Mouse (Mus musculus): Measurements from ENCODE around the gene Orai2. TPM values are rescaled to one million over a fixed set of nuclear protein-coding genes. Genes with fewer than 3 reads are reported as not detected.
A peak's percentile ranks its signal among the peaks of the same experiment; 100 is the strongest.
"Not testable (repeated sequence)": the region's sequence is repeated elsewhere in the genome, so short reads cannot be mapped to it uniquely, and the experiment has no call there.

Gene Orai2
- polyA plus RNA-seq, 1 experiment from 2014 or later = 14.0 TPM

- Histone ChIP-seq H3K9me3 (ENCODE audit: low read length) (no peaks in the 10 kb centered on the region), H3K36me3 (ENCODE audit: insufficient read depth, low read length) (0 out of 2 replicates have a peak, but pooled peaks cover 7% of the 10 kb centered on the region), H3K4me3 (ENCODE audit: low read depth, low read length) (peak within 1 kb of the TSS; percentile 69), H3K9ac (replicated peaks; ENCODE audit: low read depth) (peak within 1 kb of the TSS; percentile 61), H3K4me1 (ENCODE audit: insufficient read depth, low read depth, low read length) (peaks cover 7% of the 10 kb centered on the region; the same call in 1 of the 2 replicates), H3K27ac (ENCODE audit: low read length) (peak within 1 kb of the TSS; percentile 66), H3K4me2 (replicated peaks; ENCODE audit: low read depth, low read length) (peak within 1 kb of the TSS; percentile 78), H3K27me3 (replicated peaks; ENCODE audit: insufficient read depth, low read length) (no peaks in the 10 kb centered on the region)
- no peak for TF ChIP-seq EP300 (IDR thresholded peaks at IDR 0.05)
- TF ChIP-seq CTCF (IDR thresholded peaks at IDR 0.05) = peak; percentile 89
- under 1% methylated on average over 60 of the region's 60 CpGs for WGBS
- ATAC-seq (peak; percentile 97), DNase-seq (ENCODE audit: low spot score) (peak; percentile 99)
Observed at GRCm38 (mm10) chr5:136135571-136136291, 34.8 kb downstream of the Orai2 start, which contains the start of the genes Lrwd1 and Alkbh4. Gene Lrwd1 (minus strand): TSS chr5:136136074. Gene Alkbh4 (plus strand): TSS chr5:136136146.

- H3K27ac ChIP-seq (ENCODE audit: low read length) = no peak overlapping the region
- DNase-seq (ENCODE audit: low spot score) (no peak), ATAC-seq (no peak)
- H3K4me2 ChIP-seq (replicated peaks; ENCODE audit: low read depth, low read length) = no peak overlapping the region
- no peak for TF ChIP-seq EP300 (IDR thresholded peaks at IDR 0.05)
- no peak for TF ChIP-seq CTCF (IDR thresholded peaks at IDR 0.05)
- H3K36me3 ChIP-seq (ENCODE audit: insufficient read depth, low read length) = peaks cover 29% of the 10 kb centered on the region
- no peak overlapping the region for H3K9ac ChIP-seq (replicated peaks; ENCODE audit: low read depth)
- H3K4me1 ChIP-seq (ENCODE audit: insufficient read depth, low read depth, low read length) = peaks cover 5% of the 10 kb centered on the region
- H3K4me3 ChIP-seq (ENCODE audit: low read depth, low read length) = no peak overlapping the region
- H3K27me3 ChIP-seq (replicated peaks; ENCODE audit: insufficient read depth, low read length) = no peaks in the 10 kb centered on the region
- no peaks in the 10 kb centered on the region for H3K9me3 ChIP-seq (ENCODE audit: low read length)
- 78% methylated on average over 10 of the region's 10 CpGs for WGBS
Observed at GRCm38 (mm10) chr5:136122165-136122564, 48.3 kb downstream of the Orai2 start.

GRCm38 (mm10) chr5:136116784-136117112 lies 53.8 kb downstream of the Orai2 start:
- Histone ChIP-seq H3K4me3 (ENCODE audit: low read depth, low read length) (peak overlapping the region; percentile 92), H3K27ac (ENCODE audit: low read length) (peak overlapping the region; percentile 52), H3K9me3 (ENCODE audit: low read length) (no peaks in the 10 kb centered on the region), H3K36me3 (ENCODE audit: insufficient read depth, low read length) (0 out of 2 replicates have a peak, but pooled peaks cover 8% of the 10 kb centered on the region), H3K4me2 (replicated peaks; ENCODE audit: low read depth, low read length) (peak overlapping the region; percentile 80), H3K27me3 (replicated peaks; ENCODE audit: insufficient read depth, low read length) (no peaks in the 10 kb centered on the region), H3K4me1 (ENCODE audit: insufficient read depth, low read depth, low read length) (peaks cover 8% of the 10 kb centered on the region), H3K9ac (replicated peaks; ENCODE audit: low read depth) (peak overlapping the region; percentile 87)
- no peak for TF ChIP-seq EP300 (IDR thresholded peaks at IDR 0.05)
- TF ChIP-seq CTCF (IDR thresholded peaks at IDR 0.05) = no peak
- ATAC-seq (peak; percentile 64), DNase-seq (ENCODE audit: low spot score) (no peak)
- WGBS = under 1% methylated on average over 18 of the region's 22 CpGs

DNA sequence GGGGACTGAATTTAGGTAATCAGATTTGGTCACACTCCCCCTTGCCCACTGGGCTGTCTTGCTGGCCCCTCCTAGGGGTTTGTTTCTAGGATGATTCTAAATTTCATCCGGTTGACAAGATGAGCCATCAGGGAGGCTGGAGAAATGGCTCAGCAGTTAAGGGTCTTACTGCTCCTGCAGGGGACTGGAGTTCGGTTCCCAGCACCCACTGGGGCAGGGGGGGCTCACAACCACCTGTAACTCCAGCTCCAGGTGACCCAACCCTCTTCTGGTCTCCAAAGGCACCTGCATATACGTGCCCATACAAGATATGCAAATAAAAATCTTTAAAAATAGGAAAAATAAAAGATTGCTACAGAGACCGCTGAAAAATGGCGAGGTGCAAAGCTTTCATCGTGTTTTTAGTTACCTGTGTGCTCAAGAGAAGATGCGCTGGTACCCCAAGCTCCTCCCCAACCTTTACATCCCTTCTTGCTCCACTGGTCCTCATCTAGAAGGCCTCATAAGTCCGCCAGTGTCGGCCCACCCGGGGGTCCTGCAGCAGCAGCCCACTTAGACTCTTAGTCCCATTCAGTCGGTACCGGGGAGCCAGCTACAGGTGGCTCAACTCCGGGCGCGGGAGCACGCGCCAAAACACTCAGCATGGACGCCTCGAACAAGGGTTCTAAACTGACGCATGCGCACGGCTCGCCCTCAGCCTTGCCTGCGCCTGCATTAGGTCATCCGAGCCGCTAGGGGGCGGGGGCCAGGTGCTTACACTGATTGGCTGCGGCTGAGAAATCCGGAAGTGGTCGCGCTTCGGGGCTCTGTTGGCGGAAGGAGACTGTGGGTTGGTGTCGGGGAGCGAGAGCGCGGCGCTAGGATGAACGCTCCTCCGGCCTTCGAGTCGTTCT lies 54.4 kb downstream of the Orai2 start, which contains the start of gene Polr2j:
Gene Polr2j (plus strand): TSS at position 741 of the 893 bp plus-strand sequence.
- 3% methylated on average over 42 of the region's 42 CpGs for WGBS
- ATAC-seq (peak; percentile 98), DNase-seq (ENCODE audit: low spot score) (peak; percentile 98)
- Histone ChIP-seq H3K9ac (replicated peaks; ENCODE audit: low read depth) (peak within 1 kb of the TSS; percentile 87), H3K4me3 (ENCODE audit: low read depth, low read length) (peak within 1 kb of the TSS; percentile 92), H3K4me1 (ENCODE audit: insufficient read depth, low read depth, low read length) (peaks cover 8% of the 10 kb centered on the region), H3K27me3 (replicated peaks; ENCODE audit: insufficient read depth, low read length) (no peaks in the 10 kb centered on the region), H3K27ac (ENCODE audit: low read length) (peak within 1 kb of the TSS; percentile 52), H3K4me2 (replicated peaks; ENCODE audit: low read depth, low read length) (peak within 1 kb of the TSS; percentile 80), H3K9me3 (ENCODE audit: low read length) (no peaks in the 10 kb centered on the region), H3K36me3 (ENCODE audit: insufficient read depth, low read length) (0 out of 2 replicates have a peak, but pooled peaks cover 7% of the 10 kb centered on the region)
- TF ChIP-seq CTCF (IDR thresholded peaks at IDR 0.05) (peak; percentile 99), EP300 (IDR thresholded peaks at IDR 0.05) (no peak)

DNA sequence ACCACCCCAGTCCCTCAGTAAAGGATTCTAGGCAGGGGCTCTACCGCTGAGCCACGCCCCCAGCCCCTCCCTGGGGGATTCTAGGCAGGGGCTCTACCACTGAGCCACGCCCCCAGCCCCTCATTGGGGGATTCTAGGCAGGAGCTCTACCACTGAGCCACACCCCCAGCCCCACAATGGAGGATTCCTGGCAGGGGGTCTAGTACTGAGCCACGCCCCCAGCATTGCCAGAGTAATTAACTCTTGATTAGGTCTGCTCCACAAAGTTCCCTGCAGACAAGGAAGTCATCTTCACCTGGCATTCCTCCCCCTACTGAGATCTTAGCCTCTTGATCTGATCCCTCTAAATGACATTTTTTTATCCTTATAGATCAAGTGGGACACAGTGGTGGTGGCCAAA lies 57.0 kb downstream of the Orai2 start:
- WGBS = 46% methylated on average over 4 of the region's 4 CpGs
- ATAC-seq; DNase-seq (ENCODE audit: low spot score); H3K9ac ChIP-seq (replicated peaks; ENCODE audit: low read depth); H3K27ac ChIP-seq (ENCODE audit: low read length); H3K36me3 ChIP-seq (ENCODE audit: insufficient read depth, low read length); H3K4me3 ChIP-seq (ENCODE audit: low read depth, low read length); H3K4me2 ChIP-seq (replicated peaks; ENCODE audit: low read depth, low read length); H3K4me1 ChIP-seq (ENCODE audit: insufficient read depth, low read depth, low read length); H3K27me3 ChIP-seq (replicated peaks; ENCODE audit: insufficient read depth, low read length); H3K9me3 ChIP-seq (ENCODE audit: low read length): not testable (repeated sequence)

DNA sequence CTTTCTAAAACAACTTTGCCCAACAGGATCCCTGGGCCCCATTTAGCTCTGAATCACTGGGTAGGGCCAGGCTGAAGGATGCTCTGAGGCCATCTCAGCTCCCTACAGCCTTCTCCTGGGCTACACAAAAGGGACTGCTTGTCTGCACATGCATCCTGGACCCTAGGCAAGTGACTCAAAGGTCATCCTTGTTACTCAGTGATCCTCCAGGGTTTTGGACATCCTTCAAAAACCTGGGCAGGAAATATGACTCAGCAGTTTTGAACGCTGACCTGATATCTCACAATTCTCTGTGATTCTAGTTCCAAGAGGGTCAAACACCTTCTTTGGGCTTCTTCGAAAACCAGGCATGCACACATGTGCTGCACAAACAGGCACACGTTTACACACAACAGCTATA lies 61.5 kb downstream of the Orai2 start:
- ATAC-seq = no peak
- 57% methylated on average over 3 of the region's 3 CpGs for WGBS
- TF ChIP-seq CTCF (IDR thresholded peaks at IDR 0.05) (no peak), EP300 (IDR thresholded peaks at IDR 0.05) (no peak)

More for the DNA sequence above, 61.5 kb downstream of the Orai2 start:
- Histone ChIP-seq H3K4me3 (ENCODE audit: low read depth, low read length) (no peak overlapping the region), H3K9ac (replicated peaks; ENCODE audit: low read depth) (no peak overlapping the region), H3K9me3 (ENCODE audit: low read length) (no peaks in the 10 kb centered on the region), H3K27me3 (replicated peaks; ENCODE audit: insufficient read depth, low read length) (no peaks in the 10 kb centered on the region), H3K4me1 (ENCODE audit: insufficient read depth, low read depth, low read length) (no peaks in the 10 kb centered on the region), H3K27ac (ENCODE audit: low read length) (no peak overlapping the region), H3K4me2 (replicated peaks; ENCODE audit: low read depth, low read length) (no peak overlapping the region), H3K36me3 (ENCODE audit: insufficient read depth, low read length) (no peaks in the 10 kb centered on the region)
- DNase-seq (ENCODE audit: low spot score) = no peak
